Mouse (Mus musculus): ENCODE results near the gene Slc39a5. TPM values are rescaled to one million over a fixed set of nuclear protein-coding genes. Genes with fewer than 3 reads are reported as not detected.

The Slc39a5 gene
- polyA plus RNA-seq, 1 experiment: 0.53 TPM

DNA sequence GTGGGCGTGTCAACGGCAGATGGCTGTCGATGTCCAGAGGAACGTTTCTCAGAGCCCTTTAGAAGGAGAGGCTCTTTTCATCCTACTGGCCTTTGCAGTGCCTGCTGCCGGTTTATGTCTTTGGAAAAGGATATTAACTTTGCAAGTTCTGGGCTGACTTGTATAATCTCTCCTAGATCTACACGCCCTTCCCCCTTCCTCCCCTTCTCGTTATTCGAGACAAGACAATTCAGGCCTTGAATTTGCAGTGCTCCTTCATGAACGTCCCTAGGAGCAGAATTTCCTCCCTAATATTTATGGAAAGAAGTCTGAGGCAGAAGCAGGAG is 31.8 kb downstream of the Slc39a5 start:
- peaks cover 11% of the 10 kb centered on the region for H3K4me1 ChIP-seq (replicated peaks; ENCODE audit: control insufficient read depth, insufficient read depth, low read length)
- H3K4me3 ChIP-seq (ENCODE audit: control insufficient read depth, insufficient read depth, low read length): peak overlapping the region; percentile 81
- H3K27ac ChIP-seq (ENCODE audit: control insufficient read depth, insufficient read depth, low read length): peak overlapping the region; percentile 8
- 7% methylated on average over 9 of the region's 9 CpGs for WGBS
- no peaks in the 10 kb centered on the region for H3K27me3 ChIP-seq (ENCODE audit: control insufficient read depth, insufficient read depth, low read length)
- TF ChIP-seq CTCF (IDR thresholded peaks at IDR 0.05; ENCODE audit: borderline replicate concordance, control insufficient read depth, extremely low read depth, insufficient read depth, low read length, poor library complexity) (no peak), POLR2A (IDR thresholded peaks at IDR 0.05; ENCODE audit: control insufficient read depth, extremely low read depth, insufficient read depth, low read length, poor library complexity) (no peak)
- no peak for DNase-seq
- H3K36me3 ChIP-seq (ENCODE audit: control insufficient read depth, insufficient read depth, low read length): no peaks in the 10 kb centered on the region

DNA sequence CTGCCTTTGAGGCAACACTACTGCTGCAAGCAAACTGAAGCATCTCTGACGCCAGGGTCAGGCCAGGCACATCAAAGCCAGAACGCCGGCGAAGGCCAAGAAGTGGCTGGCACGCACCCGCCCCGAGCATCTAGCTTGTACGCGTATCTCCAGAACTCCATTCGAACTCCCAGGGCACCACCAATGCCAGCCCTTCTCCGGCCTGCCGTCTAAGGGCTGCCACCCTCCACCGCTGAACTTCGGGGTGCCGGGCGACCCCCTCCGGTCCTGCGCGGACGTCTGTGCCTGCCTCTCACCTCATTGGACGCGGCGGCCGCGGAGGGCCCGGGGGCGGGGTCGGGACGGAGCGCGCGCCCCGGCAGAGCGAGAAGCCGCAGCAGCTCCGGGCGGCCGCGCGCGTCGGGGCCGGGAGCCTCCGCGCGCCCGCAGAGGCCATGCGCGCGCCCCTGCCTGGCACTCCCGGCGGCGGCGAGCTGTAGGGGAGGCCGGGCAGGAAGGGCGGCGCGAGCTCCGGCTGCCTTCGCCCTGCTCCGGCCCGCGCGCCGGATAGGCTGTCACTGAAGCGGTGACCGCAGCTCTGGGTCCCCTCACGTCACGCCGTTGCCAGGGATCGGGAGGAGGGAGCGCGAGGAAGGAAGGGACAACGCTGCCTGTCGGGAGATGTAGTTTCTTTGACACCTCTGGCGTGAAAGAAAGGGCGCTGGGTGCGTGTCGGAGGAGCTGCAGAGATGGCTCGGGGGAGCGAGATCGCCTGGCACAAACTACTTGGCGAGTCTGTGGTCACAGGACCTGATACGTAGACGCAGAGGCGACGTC is 32.4 kb downstream of the Slc39a5 start, which contains the start of gene Coq10a:
Coq10a (minus strand) TSS at position 596 of the 816 bp plus-strand sequence.
- Histone ChIP-seq H3K27me3 (ENCODE audit: control insufficient read depth, insufficient read depth, low read length) (no peaks in the 10 kb centered on the region), H3K36me3 (ENCODE audit: control insufficient read depth, insufficient read depth, low read length) (peaks cover 1% of the 10 kb centered on the region), H3K4me1 (replicated peaks; ENCODE audit: control insufficient read depth, insufficient read depth, low read length) (peaks cover 11% of the 10 kb centered on the region), H3K27ac (ENCODE audit: control insufficient read depth, insufficient read depth, low read length) (peak within 1 kb of the TSS; percentile 49), H3K4me3 (ENCODE audit: control insufficient read depth, insufficient read depth, low read length) (peak within 1 kb of the TSS; percentile 81)
- DNase-seq: peak; percentile 90
- TF ChIP-seq CTCF (IDR thresholded peaks at IDR 0.05; ENCODE audit: borderline replicate concordance, control insufficient read depth, extremely low read depth, insufficient read depth, low read length, poor library complexity) (peak; percentile 45; the same call in 1 of the 2 replicates), POLR2A (IDR thresholded peaks at IDR 0.05; ENCODE audit: control insufficient read depth, extremely low read depth, insufficient read depth, low read length, poor library complexity) (peak; percentile 93; the same call in 1 of the 2 replicates)
- under 1% methylated on average over 84 of the region's 87 CpGs for WGBS

DNA sequence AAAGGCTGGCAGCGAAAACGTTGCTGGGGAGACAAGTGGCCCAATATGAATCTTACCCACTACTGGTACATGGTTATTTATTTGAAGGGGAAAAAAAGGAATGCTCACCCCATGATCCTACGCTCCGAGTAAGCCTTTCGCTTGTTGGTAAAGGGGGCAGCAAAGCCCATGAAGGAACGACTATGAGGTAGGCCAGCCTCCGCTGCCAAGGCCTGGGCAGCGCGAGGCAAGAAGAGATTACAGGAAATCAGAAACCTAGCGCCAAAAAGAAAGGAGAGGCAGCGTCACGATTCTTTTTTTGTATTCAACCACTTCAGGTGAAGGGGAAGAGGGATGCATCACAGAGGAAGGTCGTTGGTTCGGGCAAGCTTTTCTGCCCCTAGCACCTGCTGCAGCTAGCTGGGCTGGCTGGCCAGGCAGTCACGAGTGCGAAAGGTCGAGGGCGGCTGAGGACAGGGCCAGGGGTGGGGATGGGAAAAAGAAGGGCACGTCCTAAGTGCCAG is 33.1 kb downstream of the Slc39a5 start:
- no peak for DNase-seq
- 15% methylated on average over 19 of the region's 19 CpGs for WGBS
- peaks cover 8% of the 10 kb centered on the region for H3K36me3 ChIP-seq (ENCODE audit: control insufficient read depth, insufficient read depth, low read length)
- H3K4me1 ChIP-seq (replicated peaks; ENCODE audit: control insufficient read depth, insufficient read depth, low read length): peaks cover 11% of the 10 kb centered on the region
- no peak for TF ChIP-seq CTCF (IDR thresholded peaks at IDR 0.05; ENCODE audit: borderline replicate concordance, control insufficient read depth, extremely low read depth, insufficient read depth, low read length, poor library complexity)
- no peak for TF ChIP-seq POLR2A (IDR thresholded peaks at IDR 0.05; ENCODE audit: control insufficient read depth, extremely low read depth, insufficient read depth, low read length, poor library complexity)
- H3K27me3 ChIP-seq (ENCODE audit: control insufficient read depth, insufficient read depth, low read length): no peaks in the 10 kb centered on the region
- H3K4me3 ChIP-seq (ENCODE audit: control insufficient read depth, insufficient read depth, low read length): peak overlapping the region; percentile 81
- peak overlapping the region; percentile 49 for H3K27ac ChIP-seq (ENCODE audit: control insufficient read depth, insufficient read depth, low read length)

DNA sequence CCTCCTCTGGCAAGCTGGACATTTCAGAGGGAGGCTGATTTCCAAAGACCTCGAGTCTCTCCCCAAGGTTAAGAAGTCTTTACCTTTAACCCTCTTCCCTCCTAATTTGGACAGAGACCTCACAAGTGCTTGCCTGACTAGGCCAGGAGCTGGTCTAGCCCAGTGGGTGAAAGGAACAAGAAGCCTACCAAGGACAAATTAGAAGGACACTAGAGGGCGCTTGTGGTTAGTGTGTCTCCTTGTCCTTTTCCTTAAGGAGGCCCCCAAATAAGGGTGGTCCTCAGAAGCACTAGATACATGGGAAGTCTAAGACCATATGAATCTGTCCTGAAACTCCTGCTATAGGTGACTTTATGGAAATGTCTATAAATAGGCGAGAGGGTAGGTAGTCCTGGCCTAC is 38.5 kb downstream of the Slc39a5 start:
- WGBS: 70% methylated on average over 3 of the region's 3 CpGs
- no peak for TF ChIP-seq CTCF (IDR thresholded peaks at IDR 0.05; ENCODE audit: borderline replicate concordance, control insufficient read depth, extremely low read depth, insufficient read depth, low read length, poor library complexity)
- no peak for TF ChIP-seq POLR2A (IDR thresholded peaks at IDR 0.05; ENCODE audit: control insufficient read depth, extremely low read depth, insufficient read depth, low read length, poor library complexity)
- H3K36me3 ChIP-seq (ENCODE audit: control insufficient read depth, insufficient read depth, low read length): peaks cover 50% of the 10 kb centered on the region
- peak; percentile 39 for DNase-seq
- H3K27ac ChIP-seq (ENCODE audit: control insufficient read depth, insufficient read depth, low read length): no peak overlapping the region
- no peaks in the 10 kb centered on the region for H3K4me1 ChIP-seq (replicated peaks; ENCODE audit: control insufficient read depth, insufficient read depth, low read length)
- no peak overlapping the region for H3K4me3 ChIP-seq (ENCODE audit: control insufficient read depth, insufficient read depth, low read length)
- H3K27me3 ChIP-seq (ENCODE audit: control insufficient read depth, insufficient read depth, low read length): no peaks in the 10 kb centered on the region

DNA sequence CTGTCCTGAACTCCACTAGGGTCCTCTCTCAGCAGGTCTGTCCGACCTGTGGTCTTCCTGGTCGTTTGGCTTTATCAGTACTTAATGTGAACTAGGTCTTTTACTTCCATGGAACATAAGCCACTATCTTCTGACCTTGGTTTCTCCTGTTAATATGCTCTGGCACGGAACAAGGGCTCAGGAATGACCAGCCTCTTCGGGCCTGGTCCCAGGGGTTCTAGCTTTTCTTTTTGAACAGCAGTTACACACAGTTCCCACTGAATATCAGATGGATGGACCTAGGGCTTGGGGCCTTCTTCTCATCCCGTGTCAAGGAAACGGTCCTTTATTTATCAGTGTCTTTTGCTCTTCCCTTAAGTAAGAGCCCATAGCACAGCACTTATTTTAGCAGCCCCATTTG is 39.2 kb downstream of the Slc39a5 start:
- 96% methylated on average over 6 of the region's 6 CpGs for WGBS
- Histone ChIP-seq H3K36me3 (ENCODE audit: control insufficient read depth, insufficient read depth, low read length) (peaks cover 50% of the 10 kb centered on the region), H3K27ac (ENCODE audit: control insufficient read depth, insufficient read depth, low read length) (no peak overlapping the region), H3K4me1 (replicated peaks; ENCODE audit: control insufficient read depth, insufficient read depth, low read length) (no peaks in the 10 kb centered on the region), H3K27me3 (ENCODE audit: control insufficient read depth, insufficient read depth, low read length) (no peaks in the 10 kb centered on the region), H3K4me3 (ENCODE audit: control insufficient read depth, insufficient read depth, low read length) (no peak overlapping the region)
- no peak for TF ChIP-seq CTCF (IDR thresholded peaks at IDR 0.05; ENCODE audit: borderline replicate concordance, control insufficient read depth, extremely low read depth, insufficient read depth, low read length, poor library complexity)
- no peak for TF ChIP-seq POLR2A (IDR thresholded peaks at IDR 0.05; ENCODE audit: control insufficient read depth, extremely low read depth, insufficient read depth, low read length, poor library complexity)
- DNase-seq: no peak

DNA sequence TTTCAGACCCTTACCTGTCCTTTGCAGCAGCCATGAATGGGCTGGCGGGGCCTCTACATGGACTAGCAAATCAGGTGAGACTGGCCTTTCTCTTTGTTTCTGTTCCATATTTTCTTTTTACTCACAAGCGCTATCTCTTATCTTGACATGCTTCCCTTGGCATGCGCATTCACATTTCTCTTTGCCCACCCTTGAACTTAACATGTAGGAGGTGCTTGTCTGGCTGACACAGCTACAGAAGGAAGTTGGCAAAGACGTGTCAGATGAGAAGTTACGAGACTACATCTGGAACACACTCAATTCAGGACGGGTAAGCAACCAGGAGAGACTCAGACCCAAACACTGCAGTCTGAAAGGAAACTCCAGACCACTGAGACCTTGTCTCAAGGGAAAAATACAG is 41.8 kb downstream of the Slc39a5 start:
- DNase-seq: no peak
- TF ChIP-seq CTCF (IDR thresholded peaks at IDR 0.05; ENCODE audit: borderline replicate concordance, control insufficient read depth, extremely low read depth, insufficient read depth, low read length, poor library complexity) (no peak), POLR2A (IDR thresholded peaks at IDR 0.05; ENCODE audit: control insufficient read depth, extremely low read depth, insufficient read depth, low read length, poor library complexity) (no peak)
- WGBS: 95% methylated on average over 6 of the region's 6 CpGs
- H3K4me1 ChIP-seq (replicated peaks; ENCODE audit: control insufficient read depth, insufficient read depth, low read length): no peaks in the 10 kb centered on the region
- H3K27ac ChIP-seq (ENCODE audit: control insufficient read depth, insufficient read depth, low read length): no peak overlapping the region
- no peaks in the 10 kb centered on the region for H3K27me3 ChIP-seq (ENCODE audit: control insufficient read depth, insufficient read depth, low read length)
- H3K36me3 ChIP-seq (ENCODE audit: control insufficient read depth, insufficient read depth, low read length): peaks cover 64% of the 10 kb centered on the region
- H3K4me3 ChIP-seq (ENCODE audit: control insufficient read depth, insufficient read depth, low read length): no peak overlapping the region
